Mouse (Mus musculus): Measurements from ENCODE around the gene Miip.

Miip gene

GRCm38 (mm10) chr4:147868450-147869031 is at the start of gene Miip, which contains the start of gene Fv1:
Miip (minus strand) TSS chr4:147868816.
Fv1 (plus strand) TSS chr4:147868979.
- in situ Hi-C loops (cut with MboI, MseI) = loop anchor here (5.0 kb wide), 1 partner anchor 169 kb away; the partner anchor contains the start of genes Clcn6 and Mthfr

DNA sequence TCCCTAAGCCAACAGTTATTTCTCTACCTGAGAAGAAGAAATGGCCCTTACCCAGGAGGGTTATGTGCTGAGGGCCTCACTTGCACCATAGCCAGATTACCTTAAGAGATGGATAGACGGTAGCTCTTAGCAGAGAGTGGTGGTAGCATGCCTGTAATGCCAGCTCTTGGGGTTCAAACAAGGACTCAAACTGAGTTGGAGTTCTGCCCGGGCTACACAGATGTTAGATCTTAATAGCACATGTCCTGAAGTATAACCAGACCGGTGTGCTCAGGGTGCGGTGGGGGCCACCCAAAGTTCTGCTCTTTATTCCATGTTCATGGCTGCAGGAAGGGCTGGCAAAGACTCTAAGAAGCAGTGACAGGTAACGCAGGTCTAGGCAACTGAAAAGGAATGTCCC is 40.9 kb upstream of the Miip start:
- in situ Hi-C loops (cut with MboI, MseI) = no loop called here

DNA sequence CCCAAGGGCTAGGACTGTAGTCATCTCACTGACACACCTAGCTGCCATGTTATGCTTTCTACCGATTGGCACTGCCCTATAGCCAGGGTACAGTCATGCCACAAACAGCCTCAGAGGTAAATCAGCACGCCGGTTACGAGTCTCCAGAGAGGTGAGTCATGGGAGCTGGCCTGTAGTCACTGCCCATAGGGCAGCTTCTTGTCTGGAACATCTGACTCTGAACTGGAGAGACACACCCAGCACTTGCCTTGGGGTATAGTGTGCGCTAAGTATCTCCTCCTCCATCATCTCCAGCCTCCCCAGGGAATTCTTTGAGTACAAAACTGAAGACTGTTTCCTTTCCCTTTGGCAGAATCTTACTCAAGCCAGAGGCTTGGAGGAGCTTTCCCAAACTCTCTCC is 37.6 kb upstream of the Miip start:
- in situ Hi-C loops (cut with MboI, MseI) = no loop called here

GRCm38 (mm10) chr4:147905090-147905659 is 36.6 kb upstream of the Miip start:
- in situ Hi-C loops (cut with MboI, MseI) = no loop called here

GRCm38 (mm10) chr4:147904313-147905089 is 35.9 kb upstream of the Miip start, which contains the start of gene Mfn2:
Mfn2 (minus strand) TSS chr4:147904704.
- in situ Hi-C loops (cut with MboI, MseI) = no loop called here

DNA sequence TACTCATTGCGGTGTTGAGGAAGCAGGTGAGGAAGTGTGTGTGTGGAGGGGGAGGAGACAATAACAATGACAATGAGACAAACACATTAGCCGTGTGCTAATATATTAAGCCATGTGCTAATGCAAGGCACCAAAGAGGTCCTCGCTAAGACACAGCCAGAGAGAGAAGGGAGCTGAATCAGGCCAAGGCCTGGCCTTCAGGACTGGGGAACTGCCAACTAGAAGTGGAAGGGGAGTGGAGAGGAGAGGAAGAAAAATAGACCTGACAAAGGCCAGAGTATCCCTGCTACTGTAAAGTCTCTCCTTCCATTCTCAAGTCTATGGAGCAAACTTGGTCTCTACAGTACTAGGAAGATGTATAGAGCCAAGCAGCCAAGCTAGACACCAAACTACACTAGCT is 35.0 kb upstream of the Miip start:
- in situ Hi-C loops (cut with MboI, MseI) = no loop called here

DNA sequence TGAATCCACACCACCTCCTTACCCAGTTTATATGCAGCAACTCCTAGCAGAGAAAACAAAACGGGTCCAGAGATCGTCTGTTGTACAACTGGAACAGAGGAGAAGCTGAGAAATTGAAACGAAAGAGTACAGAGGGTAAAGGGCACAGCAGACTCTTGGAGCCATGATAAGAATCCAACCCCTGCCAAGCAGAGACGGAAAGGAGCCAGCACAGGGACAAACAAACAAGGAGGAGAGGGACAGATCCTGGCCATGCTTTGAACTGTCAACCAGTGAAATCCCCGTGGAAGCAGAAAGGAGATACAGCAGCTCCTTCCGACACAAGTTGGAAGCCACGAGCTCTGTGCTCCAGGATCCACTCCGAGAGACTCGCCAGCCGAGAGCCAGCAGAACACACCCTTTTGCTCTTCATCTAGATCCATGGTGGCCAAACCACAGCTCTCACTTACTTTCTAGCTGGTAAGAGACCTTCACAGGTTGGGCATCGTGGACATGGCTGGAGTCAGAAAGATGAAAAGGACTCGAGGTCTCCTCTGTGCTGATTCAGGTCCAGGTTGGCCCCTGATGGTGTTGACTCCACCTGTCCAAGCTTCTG is 34.4 kb upstream of the Miip start:
- in situ Hi-C loops (cut with MboI, MseI) = no loop called here

DNA sequence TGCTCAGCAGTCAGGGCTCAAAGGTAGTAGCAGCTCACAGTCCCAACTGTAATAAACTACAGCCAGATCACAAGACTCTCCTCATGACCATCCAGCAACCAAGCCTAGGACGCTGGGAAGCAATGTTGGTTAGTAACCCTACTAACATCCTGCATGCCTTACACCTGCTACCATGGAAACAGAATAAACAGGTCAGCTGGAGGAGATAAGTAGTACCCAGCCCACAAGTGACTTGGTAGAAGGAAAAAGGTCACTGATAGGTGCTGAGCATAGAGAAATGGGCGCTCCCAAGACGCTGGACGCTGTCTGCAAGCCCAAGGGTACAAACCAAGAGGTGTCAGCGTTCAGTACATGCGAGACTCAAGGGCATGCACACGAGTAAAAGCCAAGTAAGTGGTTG is 31.8 kb upstream of the Miip start:
- in situ Hi-C loops (cut with MboI, MseI) = no loop called here

- in situ Hi-C loops (cut with MboI, MseI) = no loop called here
Observed at GRCm38 (mm10) chr4:147897348-147897747, 28.7 kb upstream of the Miip start.

GRCm38 (mm10) chr4:147896411-147896810 is 27.8 kb upstream of the Miip start:
- in situ Hi-C loops (cut with MboI, MseI) = no loop called here

DNA sequence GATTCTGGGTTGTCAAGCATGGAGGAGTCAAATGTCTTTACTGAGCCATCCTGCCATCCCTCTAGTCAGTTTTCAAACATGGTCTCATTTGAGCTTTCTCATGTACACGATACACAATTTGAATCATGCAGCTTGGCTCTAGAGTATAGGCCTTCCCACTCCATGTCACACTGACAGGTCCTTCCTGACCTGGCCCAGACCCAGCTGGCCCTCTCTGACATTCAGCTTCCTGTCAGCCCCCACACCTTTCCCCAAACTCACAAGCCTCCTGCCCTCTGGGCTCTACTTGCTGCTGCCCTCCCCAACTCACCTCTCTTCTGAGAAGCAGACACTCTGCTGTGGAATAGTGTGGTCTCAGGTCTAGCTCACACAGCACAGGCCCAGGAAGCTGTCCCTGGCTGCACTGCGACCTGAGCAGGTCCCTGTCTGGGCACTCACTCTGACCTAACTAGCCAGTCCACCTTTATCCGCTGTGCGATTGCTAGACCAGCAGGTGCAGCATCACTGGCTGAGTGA is 27.3 kb upstream of the Miip start:
- in situ Hi-C loops (cut with MboI, MseI) = no loop called here

- in situ Hi-C loops (cut with MboI, MseI) = no loop called here
Observed at GRCm38 (mm10) chr4:147890341-147890740, 21.7 kb upstream of the Miip start.

- in situ Hi-C loops (cut with MboI, MseI) = no loop called here
Observed at GRCm38 (mm10) chr4:147888237-147888636, 19.6 kb upstream of the Miip start.

DNA sequence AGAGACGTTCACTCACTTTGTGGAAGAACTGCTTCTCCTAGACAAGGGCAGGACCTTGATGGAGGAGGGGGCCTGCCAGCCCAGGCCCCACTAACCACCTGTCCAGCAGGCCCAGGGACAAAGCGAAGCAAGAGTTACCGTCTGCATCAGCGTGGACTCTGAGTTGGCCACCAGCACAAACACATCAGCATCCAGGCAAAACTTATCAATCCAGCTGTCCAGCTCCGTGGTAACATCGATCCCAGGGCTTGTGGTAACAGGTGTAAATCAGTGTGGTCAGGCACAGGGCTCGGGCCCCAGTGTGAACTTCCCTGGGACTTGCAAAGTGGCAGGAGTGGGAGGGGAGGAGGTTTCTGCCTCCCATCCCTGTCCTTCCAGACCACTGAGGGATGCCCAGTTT is 18.7 kb upstream of the Miip start:
- in situ Hi-C loops (cut with MboI, MseI) = no loop called here

- in situ Hi-C loops (cut with MboI, MseI) = no loop called here
Observed at GRCm38 (mm10) chr4:147886158-147886557, 17.5 kb upstream of the Miip start.

GRCm38 (mm10) chr4:147884138-147884537 is 15.5 kb upstream of the Miip start:
- in situ Hi-C loops (cut with MboI, MseI) = no loop called here

DNA sequence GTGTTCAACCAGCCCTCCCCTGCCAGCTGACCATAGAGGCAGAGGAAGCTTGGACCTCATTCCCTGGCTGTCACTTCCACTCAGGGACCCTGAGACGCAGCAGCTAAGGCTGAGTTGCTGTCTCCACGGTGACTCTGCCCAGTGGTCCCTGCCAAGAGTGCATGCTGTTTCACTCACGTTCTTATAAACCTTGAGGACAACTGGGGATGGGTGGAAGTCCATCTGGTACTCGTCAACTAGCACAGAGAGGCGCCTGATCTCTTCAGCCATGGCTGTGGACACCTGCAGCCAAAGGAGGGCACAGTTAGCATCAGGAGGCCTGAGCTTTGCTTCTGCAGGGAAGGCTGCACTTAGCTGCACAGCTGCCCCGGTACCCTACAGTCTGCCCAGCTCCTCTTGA is 14.4 kb upstream of the Miip start:
- in situ Hi-C loops (cut with MboI, MseI) = no loop called here

GRCm38 (mm10) chr4:147881792-147882191 is 13.2 kb upstream of the Miip start:
- in situ Hi-C loops (cut with MboI, MseI) = no loop called here

DNA sequence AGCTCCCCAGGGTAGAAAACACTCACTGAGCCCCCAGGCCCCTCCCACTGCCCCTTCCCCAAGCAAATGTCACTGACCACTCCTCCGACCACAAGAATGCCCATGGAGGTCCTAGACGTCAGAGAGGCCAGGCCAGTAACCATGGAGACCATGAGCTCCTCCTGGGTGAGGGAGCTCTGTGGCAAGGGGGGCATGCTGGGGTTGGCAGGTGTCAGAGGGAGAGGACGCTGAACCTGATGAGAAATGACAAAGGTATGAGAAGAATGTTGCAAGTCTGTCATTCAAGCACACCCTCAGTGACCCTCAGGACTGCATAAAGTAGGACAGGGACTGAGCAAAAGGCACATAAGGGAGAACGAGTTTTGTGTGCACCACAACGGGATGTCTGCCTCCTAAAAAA is 11.2 kb upstream of the Miip start:
- in situ Hi-C loops (cut with MboI, MseI) = no loop called here

DNA sequence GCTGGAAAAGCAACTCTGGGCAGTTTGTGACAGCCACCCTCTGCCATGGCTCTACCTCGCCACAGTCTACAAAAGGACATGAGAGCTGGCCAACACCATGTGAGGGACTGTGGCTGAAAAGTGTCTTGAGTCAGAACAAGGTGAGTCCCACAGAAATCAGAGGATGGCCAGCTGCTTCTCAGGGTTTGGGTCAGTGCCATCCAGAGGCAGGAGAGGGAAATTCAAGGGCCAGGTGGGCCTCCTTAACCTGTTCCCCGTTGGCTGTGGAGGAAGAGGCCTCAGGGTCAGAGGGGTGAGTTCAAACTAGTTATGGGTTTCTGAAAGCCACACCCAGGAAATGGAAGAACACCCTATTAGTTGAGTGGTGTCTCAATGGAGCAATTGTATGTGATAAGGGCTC is 10.8 kb upstream of the Miip start:
- in situ Hi-C loops (cut with MboI, MseI) = no loop called here

GRCm38 (mm10) chr4:147878537-147878936 is 9.9 kb upstream of the Miip start:
- in situ Hi-C loops (cut with MboI, MseI) = no loop called here

- in situ Hi-C loops (cut with MboI, MseI) = no loop called here
Observed at GRCm38 (mm10) chr4:147875852-147876575, 7.4 kb upstream of the Miip start.
